Comparison of ENCODE assay signal across 15 mouse cellular contexts in genomic region chr1:131064202-131064601, GRCm38 (mm10). TPM values are rescaled to one million over a fixed set of nuclear protein-coding genes. Genes with fewer than 3 reads are reported as not detected.
DNase-seq lines count a peak whose midpoint lies in the region; ATAC-seq and TF ChIP-seq lines count a peak whose summit lies in the region.
"Had no signal": no experiment of that assay in that cellular context is flagged by ENCODE, and none has a peak within 500 bp of the region (broad histone marks: within the 10 kb centered on the region; RNA-seq: fewer than 3 reads in every experiment).

No protein-coding gene starts in this region.

- 71% methylated on average over 6 of the region's 6 CpGs for WGBS in forebrain, embryonic 12.5 days
- WGBS in forebrain, embryonic 11.5 days, result 77% methylated on average over 6 of the region's 6 CpGs
- 59% methylated on average over 6 of the region's 6 CpGs for WGBS in liver, postnatal 0 days (ENCODE audit: insufficient replicate concordance)
- 54% methylated on average over 6 of the region's 6 CpGs for WGBS in embryonic facial prominence, embryonic 14.5 days

- no peak for TF ChIP-seq CTCF in liver, postnatal 0 days (IDR thresholded peaks at IDR 0.05; ENCODE audit: low read depth)

- no peak overlapping the region for H3K4me3 ChIP-seq in forebrain, embryonic 12.5 days (replicated peaks)
- H3K4me3 ChIP-seq in forebrain, embryonic 11.5 days (ENCODE audit: low read depth, low read length), result no peak overlapping the region
- no peak overlapping the region for H3K4me3 ChIP-seq in liver, postnatal 0 days (ENCODE audit: low read depth, low read length)
- H3K4me3 ChIP-seq in embryonic facial prominence, embryonic 14.5 days (ENCODE audit: low read depth, low read length), result no peak overlapping the region
- H3K4me3 ChIP-seq: limb, embryonic 13.5 days had no signal

- peak; percentile 22; the same call in 1 of the 2 replicates for ATAC-seq in forebrain, embryonic 12.5 days (ENCODE audit: low FRiP score)
- no peak for ATAC-seq in forebrain, embryonic 11.5 days (replicated peaks; ENCODE audit: low FRiP score)
- no peak for ATAC-seq in liver, postnatal 0 days
- ATAC-seq in embryonic facial prominence, embryonic 14.5 days (ENCODE audit: low read depth), result peak; percentile 81
- peak; percentile 12; the same call in 1 of the 2 replicates for ATAC-seq in megakaryocyte progenitor cell, adult 5-6 weeks (replicated peaks; ENCODE audit: poor library complexity)

- intact Hi-C loops in left cerebral cortex, postnatal 14 days (cut with DNase I), result no loop called here

- no peaks in the 10 kb centered on the region for H3K9me3 ChIP-seq in forebrain, embryonic 12.5 days
- no peaks in the 10 kb centered on the region for H3K9me3 ChIP-seq in forebrain, embryonic 11.5 days (ENCODE audit: control insufficient read depth, low read length)
- H3K9me3 ChIP-seq in liver, postnatal 0 days (ENCODE audit: low read length), result no peaks in the 10 kb centered on the region
- H3K9me3 ChIP-seq in embryonic facial prominence, embryonic 14.5 days (ENCODE audit: control insufficient read depth, low read length), result no peaks in the 10 kb centered on the region
- H3K9me3 ChIP-seq: limb, embryonic 13.5 days had no signal

- peaks cover 45% of the 10 kb centered on the region for H3K4me1 ChIP-seq in forebrain, embryonic 12.5 days
- H3K4me1 ChIP-seq in forebrain, embryonic 11.5 days (replicated peaks; ENCODE audit: control insufficient read depth, insufficient read depth, low read length), result peaks cover 8% of the 10 kb centered on the region; the same call in 1 of the 2 replicates
- peaks cover 46% of the 10 kb centered on the region for H3K4me1 ChIP-seq in liver, postnatal 0 days (ENCODE audit: insufficient read depth)
- peaks cover 3% of the 10 kb centered on the region; the same call in 1 of the 2 replicates for H3K4me1 ChIP-seq in embryonic facial prominence, embryonic 14.5 days (ENCODE audit: control insufficient read depth, insufficient read depth, low read length)

- H3K27me3 ChIP-seq in forebrain, embryonic 12.5 days, result no peaks in the 10 kb centered on the region
- H3K27me3 ChIP-seq in forebrain, embryonic 11.5 days (ENCODE audit: control insufficient read depth, insufficient read depth, low read length), result no peaks in the 10 kb centered on the region
- no peaks in the 10 kb centered on the region for H3K27me3 ChIP-seq in liver, postnatal 0 days (ENCODE audit: insufficient read depth, low read length)
- no peaks in the 10 kb centered on the region for H3K27me3 ChIP-seq in embryonic facial prominence, embryonic 14.5 days (replicated peaks; ENCODE audit: control insufficient read depth, insufficient read depth, low read length)
- H3K27me3 ChIP-seq: limb, embryonic 13.5 days had no signal

- TF ChIP-seq EP300 in liver, postnatal 0 days (IDR thresholded peaks at IDR 0.05; ENCODE audit: low read depth), result no peak

- DNase-seq in forebrain, embryonic 11.5 days (ENCODE audit: low spot score), result no peak
- DNase-seq in liver, result peak; percentile 39
- no peak for DNase-seq in liver, postnatal 0 days
- DNase-seq in embryonic facial prominence, embryonic 14.5 days (ENCODE audit: low spot score), result peak; percentile 87
- no peak for DNase-seq in right cerebral cortex, postnatal 14 days
- no peak for DNase-seq in left cerebral cortex, postnatal 14 days (ENCODE audit: low spot score in 2 of 2)
- DNase-seq: cerebellum, adult 9-11 months; kidney, adult 2 months had no signal

- peaks cover 7% of the 10 kb centered on the region for H3K36me3 ChIP-seq in forebrain, embryonic 12.5 days (replicated peaks)
- H3K36me3 ChIP-seq in forebrain, embryonic 11.5 days (ENCODE audit: control insufficient read depth, insufficient read depth, low read length), result no peaks in the 10 kb centered on the region; the same call in 1 of the 2 replicates
- peaks cover 3% of the 10 kb centered on the region; the same call in 1 of the 2 replicates for H3K36me3 ChIP-seq in liver, postnatal 0 days (replicated peaks; ENCODE audit: insufficient read depth, low read length)
- no peaks in the 10 kb centered on the region for H3K36me3 ChIP-seq in embryonic facial prominence, embryonic 14.5 days (ENCODE audit: control insufficient read depth, insufficient read depth, low read length)

- no peak overlapping the region for H3K27ac ChIP-seq in forebrain, embryonic 12.5 days
- no peak overlapping the region for H3K27ac ChIP-seq in forebrain, embryonic 11.5 days (ENCODE audit: low read depth, low read length)
- no peak overlapping the region for H3K27ac ChIP-seq in liver, postnatal 0 days (ENCODE audit: low read depth)
- H3K27ac ChIP-seq in embryonic facial prominence, embryonic 14.5 days (replicated peaks; ENCODE audit: low read depth, low read length), result no peak overlapping the region
- H3K27ac ChIP-seq: limb, embryonic 13.5 days had no signal

- H3K9ac ChIP-seq in forebrain, embryonic 12.5 days, result no peak overlapping the region
- H3K9ac ChIP-seq in forebrain, embryonic 11.5 days (ENCODE audit: low read length), result no peak overlapping the region
- H3K9ac ChIP-seq in liver, postnatal 0 days (replicated peaks), result no peak overlapping the region
- H3K9ac ChIP-seq in embryonic facial prominence, embryonic 14.5 days (ENCODE audit: low read depth, low read length), result no peak overlapping the region
- H3K9ac ChIP-seq: limb, embryonic 13.5 days had no signal

- H3K4me2 ChIP-seq in forebrain, embryonic 12.5 days, result no peak overlapping the region
- H3K4me2 ChIP-seq in forebrain, embryonic 11.5 days (ENCODE audit: low read depth, low read length, severe bottlenecking), result no peak overlapping the region
- no peak overlapping the region for H3K4me2 ChIP-seq in liver, postnatal 0 days (ENCODE audit: low read depth, low read length)
- no peak overlapping the region for H3K4me2 ChIP-seq in embryonic facial prominence, embryonic 14.5 days (ENCODE audit: low read depth, low read length)
- H3K4me2 ChIP-seq: limb, embryonic 13.5 days had no signal

RNA-seq across cellular contexts. Expression of gene Mapkapk2, which starts 33.4 kb away (rescaled TPM):
- 51.0 and 55.3 TPM in 2 replicates for polyA plus RNA-seq in forebrain, embryonic 12.5 days (2016; fragmentation: Nextera tagmentation; extraction: Ambion mirVana)
- polyA plus RNA-seq in forebrain, embryonic 11.5 days (2014; fragmentation: Nextera tagmentation; extraction: Ambion mirVana), result 52.3 and 57.8 TPM in 2 replicates
- polyA plus RNA-seq in liver, postnatal 0 days (2015; fragmentation: Nextera tagmentation; extraction: Ambion mirVana), result 18.3 and 19.6 TPM in 2 replicates
- polyA plus RNA-seq in embryonic facial prominence, embryonic 14.5 days (2014; fragmentation: Nextera tagmentation; extraction: Ambion mirVana), result 47.8 and 48.0 TPM in 2 replicates
- 196 and 217 TPM in 2 replicates for total RNA-seq in megakaryocyte progenitor cell, adult 5-6 weeks (2015)
- total RNA-seq in megakaryocyte progenitor cell, adult 5-6 weeks (2017), result 196 and 233 TPM in 2 replicates
- total RNA-seq in left cerebral cortex, postnatal 14 days (2021), result 10 to 100 TPM; 25.1 to 26.0 TPM

RNA-seq across cellular contexts. Expression of gene Il10, which starts 44.6 kb away (rescaled TPM):
- not detected in 2 replicates for polyA plus RNA-seq in forebrain, embryonic 12.5 days (2016; fragmentation: Nextera tagmentation; extraction: Ambion mirVana)
- polyA plus RNA-seq in forebrain, embryonic 11.5 days (2014; fragmentation: Nextera tagmentation; extraction: Ambion mirVana), result not detected in 2 replicates
- polyA plus RNA-seq in liver, postnatal 0 days (2015; fragmentation: Nextera tagmentation; extraction: Ambion mirVana), result 0.19 TPM in 1 of 2 replicates, not detected in the other
- polyA plus RNA-seq in embryonic facial prominence, embryonic 14.5 days (2014; fragmentation: Nextera tagmentation; extraction: Ambion mirVana), result not detected in 2 replicates
- total RNA-seq in megakaryocyte progenitor cell, adult 5-6 weeks (2015), result 0.32 TPM in 1 of 2 replicates, not detected in the other
- not detected in 2 replicates for total RNA-seq in megakaryocyte progenitor cell, adult 5-6 weeks (2017)
- not detected for total RNA-seq in left cerebral cortex, postnatal 14 days (2021)
- total RNA-seq: adrenal gland, postnatal 4 days; gastrocnemius, postnatal 4 days; layer of hippocampus, postnatal 14 days had no signal
- polyA plus RNA-seq: C2C12; kidney, adult 2 months had no signal

Comparison
In these comparisons a context has a peak if more than half of its experiments do, and no peak if none do; other contexts are left out.
1. ATAC-seq: peak in forebrain, embryonic 12.5 days (single experiment), embryonic facial prominence, embryonic 14.5 days (single experiment) and megakaryocyte progenitor cell, adult 5-6 weeks (single experiment); none in forebrain, embryonic 11.5 days (single experiment) and liver, postnatal 0 days (single experiment).
2. DNase-seq: peak in liver (single experiment) and embryonic facial prominence, embryonic 14.5 days (single experiment); none in forebrain, embryonic 11.5 days (single experiment), liver, postnatal 0 days (single experiment), right cerebral cortex, postnatal 14 days (single experiment) and left cerebral cortex, postnatal 14 days (0 of 2).